Mouse (Mus musculus) stomach, postnatal 0 days (tissue): ENCODE measurements around the gene Stim1. TPM values are rescaled to one million over a fixed set of nuclear protein-coding genes. Genes with fewer than 3 reads are reported as not detected.

Source experiments
- ATAC-seq: fragments of 200-750 bp; cut with Nextera tagmentation; 2 replicates; pipeline ENCODE4 v1.8.0; 2017; ENCODE audit not compliant: low FRiP score, low TSS enrichment
- DNase-seq: peaks from one replicate; pipeline ENCODE4 v3.0.0-alpha.2; 2016; ENCODE audit warnings: low spot score
- H3K27ac ChIP-seq: fragments of 300-500 bp; sonication (generic); replicated peaks from 2 replicates; pipeline ENCODE4 v1.5.1; 2014; ENCODE audit warnings: mild to moderate bottlenecking, control low read depth
- H3K27me3 ChIP-seq: fragments of 300-500 bp; sonication (generic); 2 replicates; pipeline ENCODE4 v1.6.1; 2014; ENCODE audit warnings: low read length; ENCODE audit not compliant: control insufficient read depth, insufficient read depth
- H3K36me3 ChIP-seq: fragments of 300-500 bp; sonication (generic); 2 replicates; pipeline ENCODE4 v1.6.1; 2014; ENCODE audit warnings: low read length, mixed read lengths; ENCODE audit not compliant: control insufficient read depth, insufficient read depth
- H3K4me1 ChIP-seq: fragments of 300-500 bp; sonication (generic); replicated peaks from 2 replicates; pipeline ENCODE4 v1.6.1; 2014; ENCODE audit warnings: antibody characterized with exemption; ENCODE audit not compliant: control insufficient read depth, insufficient read depth
- H3K4me2 ChIP-seq: fragments of 300-500 bp; sonication (generic); replicated peaks from 2 replicates; pipeline ENCODE4 v1.6.1; 2014; ENCODE audit warnings: low read depth, mild to moderate bottlenecking, control low read depth, moderate library complexity
- H3K4me3 ChIP-seq: fragments of 300-500 bp; sonication (generic); 2 replicates; pipeline ENCODE4 v1.5.1; 2014; ENCODE audit warnings: low read depth, low read length, control low read depth
- H3K9ac ChIP-seq: fragments of 300-500 bp; sonication (generic); 2 replicates; pipeline ENCODE4 v1.6.1; 2014; ENCODE audit warnings: mild to moderate bottlenecking, low read length, control low read depth, mixed read lengths
- H3K9me3 ChIP-seq: fragments of 300-500 bp; sonication (generic); 2 replicates; pipeline ENCODE4 v1.6.1; 2016; ENCODE audit warnings: low read length; ENCODE audit not compliant: control insufficient read depth
- CTCF ChIP-seq: IDR thresholded peaks from 2 replicates; pipeline ENCODE4 v1.5.1; 2016; ENCODE audit warnings: antibody characterized with exemption, low read depth, mild to moderate bottlenecking, moderate library complexity
- EP300 ChIP-seq: optimal IDR thresholded peaks from 2 replicates; pipeline ENCODE3; 2016; ENCODE audit warnings: antibody characterized with exemption
- WGBS: fragments of 180-500 bp; shearing (Covaris S2); extraction: QIAGEN DNeasy Blood & Tissue Kit; methylation state at CpG from one replicate; pipeline ENCODE4 v1.1.7; 2014; 5-methylcytosine and 5-hydroxymethylcytosine counted together
- polyA plus RNA-seq: library from polyadenylated mRNA; unstranded; fragments of >200 nt; fragmentation: Nextera tagmentation; extraction: Ambion mirVana; gene quantifications from 2 replicates; pipeline ENCODE4 v1.2.1, GENCODE M21; 2015

The Stim1 gene
- polyA plus RNA-seq, 1 experiment from 2014 or later: 26.4 TPM

DNA sequence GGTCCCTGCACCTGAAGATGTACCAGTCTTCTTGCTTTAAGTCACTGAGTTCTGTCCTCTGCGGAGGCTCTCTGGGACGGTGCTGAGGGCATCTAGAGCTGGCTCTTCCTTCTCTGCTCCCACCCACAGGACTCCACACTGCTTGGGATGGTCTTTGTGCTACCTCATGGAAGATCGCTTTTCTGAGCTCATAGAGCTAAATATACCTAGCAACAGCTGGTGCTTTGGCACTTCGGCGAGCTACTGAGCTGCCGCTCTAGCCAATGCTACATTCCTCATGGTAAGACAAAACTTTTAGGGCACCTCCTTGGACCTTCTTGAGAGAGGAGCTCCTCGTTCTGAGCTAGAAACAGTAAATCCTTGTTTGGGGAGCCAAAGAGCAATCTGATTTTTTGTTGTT, 115.6 kb downstream of the Stim1 start:
- 84% methylated on average over 7 of the region's 7 CpGs for WGBS
- no peak for DNase-seq
- TF ChIP-seq EP300 (no peak), CTCF (no peak)

DNA sequence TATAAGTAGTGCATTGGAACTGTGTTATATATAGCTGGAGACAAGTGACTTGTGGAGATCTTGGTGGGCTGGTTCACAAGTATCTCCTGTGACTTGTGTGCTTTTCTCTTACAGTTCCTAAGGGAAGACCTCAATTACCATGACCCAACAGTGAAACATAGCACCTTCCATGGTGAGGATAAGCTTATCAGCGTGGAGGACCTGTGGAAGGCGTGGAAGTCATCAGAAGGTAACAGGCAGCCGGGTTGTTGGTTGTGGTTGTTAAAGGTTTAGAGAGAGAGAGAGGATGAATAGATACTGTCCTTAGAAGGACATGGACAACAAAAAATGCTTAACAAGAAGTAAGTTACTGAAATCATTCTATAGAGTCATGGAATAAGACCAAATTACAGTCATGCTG, 118.4 kb downstream of the Stim1 start:
- Histone ChIP-seq H3K9ac (no peak overlapping the region), H3K27ac (no peak overlapping the region), H3K36me3 (0 out of 2 replicates have a peak, but pooled peaks cover 2% of the 10 kb centered on the region), H3K4me2 (no peak overlapping the region), H3K4me1 (no peaks in the 10 kb centered on the region), H3K9me3 (no peaks in the 10 kb centered on the region), H3K4me3 (no peak overlapping the region), H3K27me3 (no peaks in the 10 kb centered on the region)
- 95% methylated on average over 3 of the region's 3 CpGs for WGBS
- no peak for ATAC-seq
- no peak for DNase-seq
- no peak for TF ChIP-seq EP300
- TF ChIP-seq CTCF: no peak

More for the DNA sequence above, 115.6 kb downstream of the Stim1 start:
- no peaks in the 10 kb centered on the region for H3K9me3 ChIP-seq
- H3K4me1 ChIP-seq: no peaks in the 10 kb centered on the region
- no peaks in the 10 kb centered on the region for H3K27me3 ChIP-seq
- no peak overlapping the region for H3K9ac ChIP-seq
- H3K27ac ChIP-seq: no peak overlapping the region
- 0 out of 2 replicates have a peak, but pooled peaks cover 2% of the 10 kb centered on the region for H3K36me3 ChIP-seq
- no peak overlapping the region for H3K4me2 ChIP-seq
- ATAC-seq: no peak
- H3K4me3 ChIP-seq: no peak overlapping the region

DNA sequence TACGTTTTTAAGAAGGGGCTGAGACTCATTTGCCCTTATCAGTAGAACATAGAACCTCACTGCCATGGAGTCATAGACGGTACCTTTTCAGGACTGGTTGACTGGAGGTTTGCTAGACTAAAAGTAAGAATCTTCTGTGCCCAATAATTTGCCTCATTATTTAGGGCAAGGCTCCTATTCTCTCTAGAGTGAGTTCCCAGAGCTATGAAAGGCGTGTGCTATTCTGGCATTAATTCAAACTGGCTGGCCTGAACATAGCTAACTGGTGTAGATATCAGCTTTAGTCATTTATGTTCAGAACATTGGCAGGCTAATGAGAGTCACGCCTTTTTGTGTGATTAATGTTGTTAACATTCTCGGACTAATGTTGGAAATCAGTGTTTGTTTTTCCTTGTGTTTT, 121.5 kb downstream of the Stim1 start:
- DNase-seq (peak; percentile 16), ATAC-seq (peak; percentile 89)
- WGBS: 18% methylated on average over 5 of the region's 5 CpGs

DNA sequence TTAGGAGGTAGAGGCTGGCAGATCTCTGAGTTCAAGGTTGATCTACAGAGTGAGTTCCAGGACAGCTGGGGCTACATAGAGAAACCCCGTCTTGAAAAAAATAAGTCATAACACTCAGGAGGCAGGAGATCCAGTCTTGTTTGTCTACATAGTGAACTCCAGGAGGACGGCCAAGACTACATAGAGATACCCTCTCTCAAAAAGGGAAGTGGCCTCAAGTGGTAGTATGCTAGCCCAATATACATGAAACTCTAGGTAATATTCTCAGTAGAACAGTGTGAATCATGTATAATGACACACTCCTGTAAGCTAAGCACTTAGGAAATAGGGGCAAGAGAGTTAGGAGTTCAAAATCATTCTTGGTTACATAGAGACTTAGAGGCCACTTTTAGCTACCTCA, 126.3 kb downstream of the Stim1 start:
- DNase-seq (no peak), ATAC-seq (no peak)
- Histone ChIP-seq H3K9ac (no peak overlapping the region), H3K9me3 (no peaks in the 10 kb centered on the region), H3K4me3 (no peak overlapping the region), H3K4me2 (no peak overlapping the region), H3K27me3 (no peaks in the 10 kb centered on the region), H3K4me1 (no peaks in the 10 kb centered on the region), H3K27ac (no peak overlapping the region), H3K36me3 (no peaks in the 10 kb centered on the region)
- TF ChIP-seq CTCF (no peak), EP300 (no peak)
- WGBS: 90% methylated on average over 2 of the region's 2 CpGs

More for the DNA sequence above, 121.5 kb downstream of the Stim1 start:
- TF ChIP-seq CTCF (no peak), EP300 (no peak)
- no peak overlapping the region for H3K9ac ChIP-seq
- no peaks in the 10 kb centered on the region for H3K9me3 ChIP-seq
- H3K36me3 ChIP-seq: 0 out of 2 replicates have a peak, but pooled peaks cover 2% of the 10 kb centered on the region
- H3K27me3 ChIP-seq: no peaks in the 10 kb centered on the region
- H3K27ac ChIP-seq: peak overlapping the region; percentile 53
- H3K4me1 ChIP-seq: no peaks in the 10 kb centered on the region
- H3K4me2 ChIP-seq: 0 out of 2 replicates have a peak overlapping the region, but pooled peaks have one; percentile 9
- H3K4me3 ChIP-seq: no peak overlapping the region

DNA sequence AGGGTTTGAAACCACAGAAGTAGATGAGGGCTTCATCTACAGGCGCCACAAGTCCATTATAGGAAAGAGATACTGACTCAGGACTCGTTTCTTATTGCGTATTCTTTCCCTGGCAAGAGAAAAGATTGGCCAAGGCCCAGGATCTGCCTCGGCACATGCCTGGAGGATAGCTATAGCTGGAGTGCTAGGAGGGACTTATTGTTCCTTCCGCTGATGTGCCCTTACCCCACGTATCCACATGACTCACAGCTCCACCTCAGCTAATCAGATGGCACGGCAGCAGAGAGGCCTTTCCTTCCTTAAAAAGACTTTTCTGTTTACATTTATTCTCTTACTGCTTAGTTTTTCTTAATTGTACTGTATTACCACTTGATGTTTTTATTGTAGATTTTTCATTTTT, 128.3 kb downstream of the Stim1 start:
- H3K9me3 ChIP-seq: no peaks in the 10 kb centered on the region
- H3K27ac ChIP-seq: peak overlapping the region; percentile 3; the same call in 1 of the 2 replicates
- no peaks in the 10 kb centered on the region for H3K36me3 ChIP-seq
- H3K4me2 ChIP-seq: no peak overlapping the region
- 31% methylated on average over 7 of the region's 7 CpGs for WGBS
- H3K9ac ChIP-seq: no peak overlapping the region
- H3K4me1 ChIP-seq: no peaks in the 10 kb centered on the region
- H3K27me3 ChIP-seq: no peaks in the 10 kb centered on the region
- no peak for TF ChIP-seq EP300
- no peak for TF ChIP-seq CTCF
- DNase-seq (peak; percentile 43), ATAC-seq (peak; percentile 90)
- H3K4me3 ChIP-seq: no peak overlapping the region

DNA sequence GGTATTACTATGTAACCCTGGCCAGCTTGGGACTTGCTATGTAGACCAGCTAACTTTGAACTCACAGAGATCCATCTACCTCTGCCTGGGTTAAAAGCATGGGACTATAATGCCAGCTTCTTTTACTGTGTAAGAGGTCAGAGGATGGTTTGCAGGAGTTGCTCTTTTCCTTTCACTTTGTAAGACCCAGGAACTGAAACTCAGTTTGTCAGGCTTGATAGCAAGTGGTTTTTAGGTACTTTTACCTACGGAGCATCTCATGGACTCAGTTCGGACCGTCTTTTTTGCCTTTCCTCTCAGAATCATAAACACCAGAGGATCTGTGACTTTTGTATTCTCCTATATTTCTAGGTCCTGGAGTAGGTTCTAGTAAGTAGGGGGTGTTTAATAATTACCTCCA, 128.7 kb downstream of the Stim1 start:
- DNase-seq (no peak), ATAC-seq (no peak; the same call in 1 of the 2 replicates)
- no peaks in the 10 kb centered on the region for H3K4me1 ChIP-seq
- H3K9ac ChIP-seq: no peak overlapping the region
- H3K27ac ChIP-seq: no peak overlapping the region
- no peaks in the 10 kb centered on the region for H3K9me3 ChIP-seq
- H3K36me3 ChIP-seq: no peaks in the 10 kb centered on the region
- no peaks in the 10 kb centered on the region for H3K27me3 ChIP-seq
- TF ChIP-seq EP300 (no peak), CTCF (no peak)
- H3K4me2 ChIP-seq: no peak overlapping the region
- no peak overlapping the region for H3K4me3 ChIP-seq
- WGBS: 85% methylated on average over 3 of the region's 3 CpGs
